Mouse (Mus musculus) hindbrain, embryonic 16.5 days (tissue): ENCODE data around the gene Ric8a. TPM values are rescaled to one million over a fixed set of nuclear protein-coding genes. Genes with fewer than 3 reads are reported as not detected.

ENCODE experiments used
- ATAC-seq: fragments of 200-750 bp; cut with Nextera tagmentation; 2 replicates; pipeline ENCODE4 v1.8.0; 2017; ENCODE audit warnings: moderate TSS enrichment, moderate library complexity
- H3K27ac ChIP-seq: fragments of 300-500 bp; sonication (generic); 2 replicates; pipeline ENCODE4 v1.5.1; 2014; ENCODE audit warnings: low read depth, mild to moderate bottlenecking, control low read depth, low read length, moderate library complexity
- H3K27me3 ChIP-seq: fragments of 300-500 bp; sonication (generic); replicated peaks from 2 replicates; pipeline ENCODE4 v1.6.1; 2014; ENCODE audit warnings: low read length; ENCODE audit not compliant: control insufficient read depth, insufficient read depth
- H3K36me3 ChIP-seq: fragments of 300-500 bp; sonication (generic); 2 replicates; pipeline ENCODE4 v1.6.1; 2014; ENCODE audit warnings: mild to moderate bottlenecking, low read length, moderate library complexity, mixed read lengths; ENCODE audit not compliant: control insufficient read depth, insufficient read depth
- H3K4me1 ChIP-seq: fragments of 300-500 bp; sonication (generic); 2 replicates; pipeline ENCODE4 v1.6.1; 2014; ENCODE audit warnings: low read depth, low read length; ENCODE audit not compliant: control insufficient read depth, insufficient read depth
- H3K4me2 ChIP-seq: fragments of 300-500 bp; sonication (generic); 2 replicates; pipeline ENCODE4 v1.6.1; 2014; ENCODE audit warnings: mild to moderate bottlenecking, low read length, control low read depth, moderate library complexity
- H3K4me3 ChIP-seq: fragments of 300-500 bp; sonication (generic); 2 replicates; pipeline ENCODE4 v1.5.1; 2014; ENCODE audit warnings: mild to moderate bottlenecking, low read length, control low read depth, moderate library complexity
- H3K9ac ChIP-seq: fragments of 300-500 bp; sonication (generic); 2 replicates; pipeline ENCODE4 v1.6.1; 2014; ENCODE audit warnings: low read depth, mild to moderate bottlenecking, control low read depth, low read length, moderate library complexity
- H3K9me3 ChIP-seq: fragments of 300-500 bp; sonication (generic); 2 replicates; pipeline ENCODE4 v1.6.1; 2014; ENCODE audit warnings: mild to moderate bottlenecking, low read length, moderate library complexity; ENCODE audit not compliant: control insufficient read depth
- WGBS: fragments of 180-500 bp; shearing (Covaris S2); extraction: QIAGEN DNeasy Blood & Tissue Kit; methylation state at CpG from one replicate; pipeline ENCODE4 v1.1.7; 2014; 5-methylcytosine and 5-hydroxymethylcytosine counted together
- polyA plus RNA-seq: library from polyadenylated mRNA; unstranded; fragments of >200 nt; fragmentation: Nextera tagmentation; extraction: Ambion mirVana; gene quantifications from 2 replicates; pipeline ENCODE4 v1.2.1, GENCODE M21; 2015

Gene Ric8a
- polyA plus RNA-seq, 1 experiment from 2014 or later = 112 TPM

- Histone ChIP-seq H3K4me2 (no peak overlapping the region), H3K27ac (no peak overlapping the region), H3K27me3 (no peaks in the 10 kb centered on the region), H3K4me3 (no peak overlapping the region), H3K4me1 (no peaks in the 10 kb centered on the region), H3K9ac (no peak overlapping the region), H3K36me3 (peaks cover 29% of the 10 kb centered on the region), H3K9me3 (no peaks in the 10 kb centered on the region)
- WGBS = 73% methylated on average over 3 of the region's 3 CpGs
- no peak for ATAC-seq
These were observed 42.4 kb downstream of the Ric8a start for GRCm38 (mm10) chr7:140899121-140899520.

GRCm38 (mm10) chr7:140900220-140900619 lies 43.5 kb downstream of the Ric8a start, which contains the start of gene Cox8b:
Gene Cox8b (minus strand): TSS chr7:140900446.
- Histone ChIP-seq H3K27ac (no peak within 1 kb of the TSS), H3K4me1 (no peaks in the 10 kb centered on the region), H3K4me2 (no peak within 1 kb of the TSS), H3K27me3 (no peaks in the 10 kb centered on the region), H3K9ac (no peak within 1 kb of the TSS), H3K9me3 (no peaks in the 10 kb centered on the region), H3K36me3 (peaks cover 22% of the 10 kb centered on the region), H3K4me3 (no peak within 1 kb of the TSS)
- WGBS = 78% methylated on average over 10 of the region's 10 CpGs
- no peak for ATAC-seq

- Histone ChIP-seq H3K27ac (no peak overlapping the region), H3K4me2 (no peak overlapping the region), H3K36me3 (peaks cover 18% of the 10 kb centered on the region), H3K27me3 (no peaks in the 10 kb centered on the region), H3K9ac (no peak overlapping the region), H3K4me3 (no peak overlapping the region), H3K4me1 (no peaks in the 10 kb centered on the region), H3K9me3 (no peaks in the 10 kb centered on the region)
- no peak for ATAC-seq
- WGBS = 81% methylated on average over 15 of the region's 15 CpGs
These were observed 45.5 kb downstream of the Ric8a start for GRCm38 (mm10) chr7:140902036-140902875.

GRCm38 (mm10) chr7:140903212-140903611 lies 46.5 kb downstream of the Ric8a start:
- peak overlapping the region; percentile 36; the same call in 1 of the 2 replicates for H3K9ac ChIP-seq
- no peaks in the 10 kb centered on the region for H3K27me3 ChIP-seq
- peaks cover 9% of the 10 kb centered on the region for H3K36me3 ChIP-seq
- H3K27ac ChIP-seq = no peak overlapping the region
- H3K4me2 ChIP-seq = no peak overlapping the region
- no peak overlapping the region for H3K4me3 ChIP-seq
- peak; percentile 37 for ATAC-seq
- WGBS = 25% methylated on average over 13 of the region's 13 CpGs
- H3K9me3 ChIP-seq = no peaks in the 10 kb centered on the region
- H3K4me1 ChIP-seq = no peaks in the 10 kb centered on the region

- Histone ChIP-seq H3K27ac (no peak overlapping the region), H3K27me3 (peaks cover 2% of the 10 kb centered on the region; the same call in 1 of the 2 replicates), H3K4me2 (no peak overlapping the region), H3K9ac (no peak overlapping the region), H3K9me3 (no peaks in the 10 kb centered on the region), H3K36me3 (no peaks in the 10 kb centered on the region), H3K4me3 (no peak overlapping the region), H3K4me1 (peaks cover 5% of the 10 kb centered on the region)
- no peak for ATAC-seq
- 84% methylated on average over 2 of the region's 2 CpGs for WGBS
These were observed 48.9 kb downstream of the Ric8a start for GRCm38 (mm10) chr7:140905642-140906081.

- ATAC-seq = no peak
- Histone ChIP-seq H3K9me3 (no peaks in the 10 kb centered on the region), H3K36me3 (no peaks in the 10 kb centered on the region), H3K4me2 (no peak overlapping the region), H3K27ac (no peak overlapping the region), H3K27me3 (peaks cover 2% of the 10 kb centered on the region; the same call in 1 of the 2 replicates), H3K4me3 (no peak overlapping the region), H3K9ac (no peak overlapping the region), H3K4me1 (peaks cover 5% of the 10 kb centered on the region)
- 85% methylated on average over 13 of the region's 13 CpGs for WGBS
These were observed 50.4 kb downstream of the Ric8a start for GRCm38 (mm10) chr7:140907131-140907530.

- Histone ChIP-seq H3K9ac (no peak overlapping the region), H3K36me3 (no peaks in the 10 kb centered on the region), H3K27ac (no peak overlapping the region), H3K4me1 (peaks cover 5% of the 10 kb centered on the region), H3K27me3 (peaks cover 2% of the 10 kb centered on the region; the same call in 1 of the 2 replicates), H3K4me3 (no peak overlapping the region), H3K4me2 (no peak overlapping the region), H3K9me3 (no peaks in the 10 kb centered on the region)
- no peak for ATAC-seq
- 87% methylated on average over 7 of the region's 7 CpGs for WGBS
These were observed 50.9 kb downstream of the Ric8a start for GRCm38 (mm10) chr7:140907697-140908096.

GRCm38 (mm10) chr7:140908181-140908580 lies 51.4 kb downstream of the Ric8a start:
- Histone ChIP-seq H3K9me3 (no peaks in the 10 kb centered on the region), H3K36me3 (no peaks in the 10 kb centered on the region), H3K27me3 (peaks cover 2% of the 10 kb centered on the region; the same call in 1 of the 2 replicates), H3K4me1 (peaks cover 5% of the 10 kb centered on the region), H3K27ac (no peak overlapping the region), H3K9ac (no peak overlapping the region), H3K4me2 (no peak overlapping the region), H3K4me3 (no peak overlapping the region)
- 52% methylated on average over 7 of the region's 7 CpGs for WGBS
- 0 out of 2 replicates have a peak, but pooled peaks have one; percentile 3 for ATAC-seq

- peak; percentile 82 for ATAC-seq
- Histone ChIP-seq H3K36me3 (no peaks in the 10 kb centered on the region), H3K4me3 (peak overlapping the region; percentile 49), H3K4me2 (peak overlapping the region; percentile 91), H3K9me3 (no peaks in the 10 kb centered on the region), H3K4me1 (peaks cover 5% of the 10 kb centered on the region), H3K9ac (peak overlapping the region; percentile 53), H3K27ac (no peak overlapping the region), H3K27me3 (peaks cover 2% of the 10 kb centered on the region; the same call in 1 of the 2 replicates)
- 2% methylated on average over 19 of the region's 19 CpGs for WGBS
These were observed 51.9 kb downstream of the Ric8a start for GRCm38 (mm10) chr7:140908634-140909107.
